Mouse (Mus musculus) neural tube, embryonic 13.5 days (tissue): ENCODE data around the gene Astn2. TPM values are rescaled to one million over a fixed set of nuclear protein-coding genes. Genes with fewer than 3 reads are reported as not detected.

ENCODE experiments used
- ATAC-seq: fragments of 200-750 bp; cut with Nextera tagmentation; 2 replicates; pipeline ENCODE4 v1.8.0; 2017; ENCODE audit warnings: low read depth, mild to moderate bottlenecking, moderate TSS enrichment, moderate library complexity
- H3K27ac ChIP-seq: fragments of 300-500 bp; sonication (generic); replicated peaks from 2 replicates; pipeline ENCODE4 v1.5.1; 2015; ENCODE audit warnings: moderate library complexity, mild to moderate bottlenecking, inconsistent platforms
- H3K27me3 ChIP-seq: fragments of 300-500 bp; sonication (generic); 2 replicates; pipeline ENCODE4 v1.6.1; 2015; ENCODE audit warnings: mild to moderate bottlenecking, inconsistent platforms
- H3K36me3 ChIP-seq: fragments of 300-500 bp; sonication (generic); 2 replicates; pipeline ENCODE4 v1.6.1; 2015; ENCODE audit warnings: mild to moderate bottlenecking, inconsistent platforms
- H3K4me1 ChIP-seq: fragments of 300-500 bp; sonication (generic); replicated peaks from 2 replicates; pipeline ENCODE4 v1.6.1; 2015; ENCODE audit warnings: inconsistent platforms
- H3K4me2 ChIP-seq: fragments of 300-500 bp; sonication (generic); 2 replicates; pipeline ENCODE4 v1.6.1; 2015; ENCODE audit warnings: inconsistent platforms, mild to moderate bottlenecking, moderate library complexity
- H3K4me3 ChIP-seq: fragments of 300-500 bp; sonication (generic); 2 replicates; pipeline ENCODE4 v1.5.1; 2015; ENCODE audit warnings: mild to moderate bottlenecking, inconsistent platforms
- H3K9ac ChIP-seq: fragments of 300-500 bp; sonication (generic); 2 replicates; pipeline ENCODE4 v1.6.1; 2015; ENCODE audit warnings: moderate library complexity, mild to moderate bottlenecking, inconsistent platforms
- H3K9me3 ChIP-seq: fragments of 300-500 bp; sonication (generic); 2 replicates; pipeline ENCODE4 v1.6.1; 2016; ENCODE audit warnings: inconsistent platforms
- WGBS: fragments of 180-500 bp; shearing (Covaris S2); methylation state at CpG from one replicate; pipeline ENCODE4 v1.1.7; 2015; 5-methylcytosine and 5-hydroxymethylcytosine counted together
- polyA plus RNA-seq: library from polyadenylated mRNA; unstranded; fragments of >200 nt; fragmentation: Nextera tagmentation; extraction: Ambion mirVana; gene quantifications from 2 replicates; pipeline ENCODE4 v1.2.1, GENCODE M21; 2015

Gene Astn2
- polyA plus RNA-seq, 1 experiment from 2014 or later, result 2.7 TPM

- no peaks in the 10 kb centered on the region for H3K9me3 ChIP-seq
- no peaks in the 10 kb centered on the region for H3K36me3 ChIP-seq
- 85% methylated on average over 3 of the region's 3 CpGs for WGBS
- H3K27me3 ChIP-seq, result no peaks in the 10 kb centered on the region
- H3K4me3 ChIP-seq, result no peak overlapping the region
- no peaks in the 10 kb centered on the region for H3K4me1 ChIP-seq
- H3K27ac ChIP-seq, result no peak overlapping the region
- no peak overlapping the region for H3K9ac ChIP-seq
- H3K4me2 ChIP-seq, result no peak overlapping the region
- ATAC-seq, result no peak
These were observed 278.2 kb downstream of the Astn2 start for GRCm38 (mm10) chr4:66126181-66126580.

GRCm38 (mm10) chr4:66122766-66123358 lies 281.5 kb downstream of the Astn2 start:
- Histone ChIP-seq H3K9ac (no peak overlapping the region), H3K27me3 (no peaks in the 10 kb centered on the region), H3K4me2 (no peak overlapping the region), H3K36me3 (no peaks in the 10 kb centered on the region), H3K4me3 (no peak overlapping the region), H3K4me1 (no peaks in the 10 kb centered on the region), H3K27ac (no peak overlapping the region), H3K9me3 (no peaks in the 10 kb centered on the region)
- 91% methylated on average over 7 of the region's 7 CpGs for WGBS
- no peak for ATAC-seq

GRCm38 (mm10) chr4:66114243-66114642 lies 290.2 kb downstream of the Astn2 start:
- H3K4me1 ChIP-seq, result no peaks in the 10 kb centered on the region
- H3K9me3 ChIP-seq, result no peaks in the 10 kb centered on the region
- H3K27me3 ChIP-seq, result no peaks in the 10 kb centered on the region
- no peak overlapping the region for H3K4me3 ChIP-seq
- H3K9ac ChIP-seq, result no peak overlapping the region
- WGBS, result 83% methylated on average over 2 of the region's 2 CpGs
- H3K4me2 ChIP-seq, result no peak overlapping the region
- H3K27ac ChIP-seq, result no peak overlapping the region
- no peak for ATAC-seq
- H3K36me3 ChIP-seq, result no peaks in the 10 kb centered on the region

GRCm38 (mm10) chr4:66102037-66102436 lies 302.4 kb downstream of the Astn2 start:
- H3K4me3 ChIP-seq, result no peak overlapping the region
- H3K9me3 ChIP-seq, result no peaks in the 10 kb centered on the region
- ATAC-seq, result peak; percentile 70
- 20% methylated on average over 5 of the region's 5 CpGs for WGBS
- no peak overlapping the region for H3K4me2 ChIP-seq
- H3K9ac ChIP-seq, result no peak overlapping the region
- no peak overlapping the region for H3K27ac ChIP-seq
- no peaks in the 10 kb centered on the region for H3K27me3 ChIP-seq
- peaks cover 8% of the 10 kb centered on the region for H3K4me1 ChIP-seq
- no peaks in the 10 kb centered on the region for H3K36me3 ChIP-seq

GRCm38 (mm10) chr4:66097629-66098028 lies 306.8 kb downstream of the Astn2 start:
- H3K9ac ChIP-seq, result no peak overlapping the region
- no peak overlapping the region for H3K4me2 ChIP-seq
- 76% methylated on average over 1 of the region's 1 CpGs for WGBS
- no peaks in the 10 kb centered on the region for H3K36me3 ChIP-seq
- no peaks in the 10 kb centered on the region for H3K9me3 ChIP-seq
- no peak for ATAC-seq
- H3K4me3 ChIP-seq, result no peak overlapping the region
- peaks cover 8% of the 10 kb centered on the region for H3K4me1 ChIP-seq
- H3K27ac ChIP-seq, result no peak overlapping the region
- no peaks in the 10 kb centered on the region for H3K27me3 ChIP-seq

GRCm38 (mm10) chr4:66096104-66096503 lies 308.3 kb downstream of the Astn2 start:
- ATAC-seq, result no peak

GRCm38 (mm10) chr4:66057161-66057560 lies 347.2 kb downstream of the Astn2 start:
- Histone ChIP-seq H3K9ac (no peak overlapping the region), H3K27me3 (no peaks in the 10 kb centered on the region), H3K36me3 (no peaks in the 10 kb centered on the region), H3K4me2 (no peak overlapping the region), H3K4me3 (no peak overlapping the region), H3K4me1 (no peaks in the 10 kb centered on the region), H3K9me3 (no peaks in the 10 kb centered on the region), H3K27ac (no peak overlapping the region)
- ATAC-seq, result no peak

More at GRCm38 (mm10) chr4:66096104-66096503, 308.3 kb downstream of the Astn2 start:
- WGBS, result 84% methylated on average over 2 of the region's 2 CpGs
- no peaks in the 10 kb centered on the region for H3K36me3 ChIP-seq
- H3K9me3 ChIP-seq, result no peaks in the 10 kb centered on the region
- no peak overlapping the region for H3K4me3 ChIP-seq
- no peaks in the 10 kb centered on the region for H3K27me3 ChIP-seq
- no peaks in the 10 kb centered on the region for H3K4me1 ChIP-seq
- no peak overlapping the region for H3K27ac ChIP-seq
- no peak overlapping the region for H3K9ac ChIP-seq
- no peak overlapping the region for H3K4me2 ChIP-seq

GRCm38 (mm10) chr4:66055690-66056089 lies 348.7 kb downstream of the Astn2 start:
- H3K27ac ChIP-seq, result no peak overlapping the region
- no peaks in the 10 kb centered on the region for H3K27me3 ChIP-seq
- H3K36me3 ChIP-seq, result no peaks in the 10 kb centered on the region
- no peak overlapping the region for H3K4me2 ChIP-seq
- no peak overlapping the region for H3K4me3 ChIP-seq
- no peaks in the 10 kb centered on the region for H3K4me1 ChIP-seq
- ATAC-seq, result no peak
- H3K9me3 ChIP-seq, result no peaks in the 10 kb centered on the region
- H3K9ac ChIP-seq, result no peak overlapping the region
- WGBS, result 92% methylated on average over 4 of the region's 4 CpGs

- Histone ChIP-seq H3K9me3 (no peaks in the 10 kb centered on the region), H3K4me3 (no peak overlapping the region), H3K4me2 (no peak overlapping the region), H3K36me3 (no peaks in the 10 kb centered on the region), H3K9ac (no peak overlapping the region), H3K4me1 (no peaks in the 10 kb centered on the region), H3K27ac (no peak overlapping the region), H3K27me3 (no peaks in the 10 kb centered on the region)
- no peak for ATAC-seq
- 94% methylated on average over 3 of the region's 3 CpGs for WGBS
These were observed 361.3 kb downstream of the Astn2 start for GRCm38 (mm10) chr4:66043014-66043672.

- Histone ChIP-seq H3K9me3 (no peaks in the 10 kb centered on the region), H3K9ac (no peak overlapping the region), H3K4me1 (peaks cover 9% of the 10 kb centered on the region), H3K27me3 (no peaks in the 10 kb centered on the region), H3K27ac (no peak overlapping the region), H3K4me2 (no peak overlapping the region), H3K4me3 (no peak overlapping the region), H3K36me3 (no peaks in the 10 kb centered on the region)
- no peak for ATAC-seq
- WGBS, result 68% methylated on average over 3 of the region's 3 CpGs
These were observed 370.6 kb downstream of the Astn2 start for GRCm38 (mm10) chr4:66033826-66034225.

GRCm38 (mm10) chr4:66031320-66031870 lies 373.0 kb downstream of the Astn2 start:
- H3K4me1 ChIP-seq, result peaks cover 9% of the 10 kb centered on the region
- H3K27ac ChIP-seq, result 0 out of 2 replicates have a peak overlapping the region, but pooled peaks have one; percentile 13
- no peak overlapping the region for H3K4me3 ChIP-seq
- no peak overlapping the region for H3K4me2 ChIP-seq
- no peaks in the 10 kb centered on the region for H3K9me3 ChIP-seq
- no peaks in the 10 kb centered on the region for H3K36me3 ChIP-seq
- H3K9ac ChIP-seq, result no peak overlapping the region
- 39% methylated on average over 9 of the region's 9 CpGs for WGBS
- peak; percentile 72; the same call in 1 of the 2 replicates for ATAC-seq
- H3K27me3 ChIP-seq, result peaks cover 6% of the 10 kb centered on the region; the same call in 1 of the 2 replicates

- H3K27me3 ChIP-seq, result peaks cover 6% of the 10 kb centered on the region; the same call in 1 of the 2 replicates
- H3K27ac ChIP-seq, result no peak overlapping the region
- H3K9ac ChIP-seq, result no peak overlapping the region
- WGBS, result 51% methylated on average over 4 of the region's 4 CpGs
- no peak for ATAC-seq
- no peaks in the 10 kb centered on the region for H3K9me3 ChIP-seq
- H3K36me3 ChIP-seq, result no peaks in the 10 kb centered on the region
- peaks cover 16% of the 10 kb centered on the region for H3K4me1 ChIP-seq
- no peak overlapping the region for H3K4me3 ChIP-seq
- no peak overlapping the region for H3K4me2 ChIP-seq
These were observed 374.5 kb downstream of the Astn2 start for GRCm38 (mm10) chr4:66029901-66030300.
